Mouse (Mus musculus) retina, postnatal 7 days (tissue): ENCODE results near the gene Qsox2.

Experiments used
- DNase-seq: peaks from one replicate; pipeline ENCODE4 v3.0.0-alpha.2; 2012; ENCODE audit warnings: low read depth, low spot score

Qsox2 gene

DNA sequence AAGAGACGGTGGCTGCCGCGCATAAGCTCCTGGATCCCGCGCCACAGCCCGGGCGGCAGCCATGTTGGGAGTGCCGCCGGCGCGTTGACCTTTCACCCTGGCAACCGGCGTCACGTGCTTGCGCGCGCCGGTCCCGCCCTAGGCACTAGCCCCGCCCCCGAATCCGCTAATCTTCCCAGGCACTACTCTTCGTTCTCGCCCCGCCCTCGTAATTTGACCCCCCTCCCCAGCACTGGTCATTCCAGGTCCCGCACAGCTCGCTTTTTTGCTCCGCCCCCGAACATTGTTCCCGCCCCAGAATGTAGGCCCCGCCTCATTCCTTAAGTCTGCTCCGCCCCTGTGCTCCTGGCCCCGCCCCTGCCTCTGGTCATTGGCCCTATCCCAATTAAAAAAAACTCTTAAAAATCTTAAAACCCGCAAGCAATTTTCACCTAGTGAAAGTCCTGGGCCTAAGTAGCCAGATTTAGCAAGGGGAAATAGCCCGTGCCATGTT lies at the start of gene Qsox2:
Qsox2 (minus strand) TSS at position 236 of the 493 bp plus-strand sequence.
- peak; percentile 94 for DNase-seq

DNA sequence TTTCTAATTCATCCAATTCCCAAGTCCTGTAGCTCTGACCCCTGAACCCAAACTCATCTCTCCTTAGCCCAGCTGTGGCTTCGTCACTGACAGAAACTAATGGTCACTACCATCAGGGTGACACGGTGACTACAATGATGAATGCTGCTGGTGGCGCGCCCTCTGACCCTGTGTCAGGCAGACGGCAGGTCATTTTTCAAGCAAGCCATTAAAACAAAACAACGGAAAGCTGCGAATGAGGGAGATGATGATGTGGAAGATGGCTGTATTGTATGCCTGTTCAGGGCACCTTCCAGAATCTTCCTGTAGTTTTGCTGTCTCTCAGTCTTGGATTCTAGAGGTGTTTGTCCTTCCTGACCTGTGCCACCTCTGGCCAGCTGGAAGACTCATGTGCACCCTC lies 49.1 kb upstream of the Qsox2 start:
- no peak for DNase-seq

DNA sequence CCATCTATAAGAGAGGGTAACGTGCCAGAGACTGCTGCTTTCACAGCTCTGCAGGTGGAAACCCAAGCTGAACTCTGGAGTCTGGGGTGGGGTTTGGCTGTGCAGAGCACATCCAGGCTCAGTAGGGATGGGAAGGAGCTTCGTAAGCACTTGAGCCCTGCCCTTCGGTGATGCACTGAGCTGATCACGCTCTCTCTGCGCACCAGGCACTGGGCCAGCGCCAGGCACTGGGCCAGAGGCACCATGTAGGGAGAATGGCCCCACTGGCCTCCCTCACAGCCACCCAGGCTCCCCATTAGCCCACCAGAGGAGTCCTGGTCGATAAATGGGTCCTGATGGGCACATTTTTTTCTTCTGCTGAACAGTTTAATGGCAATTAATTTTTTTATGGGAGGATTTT lies 48.5 kb upstream of the Qsox2 start:
- DNase-seq = no peak

DNA sequence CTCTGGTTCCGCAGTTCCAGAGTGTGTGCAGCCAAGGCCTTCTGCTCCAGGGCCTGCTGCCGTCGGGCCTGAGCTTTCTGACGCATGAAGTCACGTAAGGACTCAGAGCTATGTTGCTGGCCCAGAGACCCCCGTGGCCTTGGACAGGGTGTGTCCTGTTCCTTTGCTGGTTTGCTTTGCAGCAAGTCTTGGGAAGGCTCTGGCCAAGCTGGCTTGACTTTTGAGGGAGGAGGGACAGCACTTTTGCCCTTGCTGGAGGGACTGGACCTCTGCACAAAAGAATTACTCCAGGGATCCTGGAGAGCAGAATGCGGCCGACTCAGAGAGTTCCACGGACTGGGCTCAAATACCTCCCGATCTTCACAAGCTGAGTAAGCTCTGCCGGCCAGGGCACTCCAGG lies 43.3 kb upstream of the Qsox2 start:
- DNase-seq = no peak

DNA sequence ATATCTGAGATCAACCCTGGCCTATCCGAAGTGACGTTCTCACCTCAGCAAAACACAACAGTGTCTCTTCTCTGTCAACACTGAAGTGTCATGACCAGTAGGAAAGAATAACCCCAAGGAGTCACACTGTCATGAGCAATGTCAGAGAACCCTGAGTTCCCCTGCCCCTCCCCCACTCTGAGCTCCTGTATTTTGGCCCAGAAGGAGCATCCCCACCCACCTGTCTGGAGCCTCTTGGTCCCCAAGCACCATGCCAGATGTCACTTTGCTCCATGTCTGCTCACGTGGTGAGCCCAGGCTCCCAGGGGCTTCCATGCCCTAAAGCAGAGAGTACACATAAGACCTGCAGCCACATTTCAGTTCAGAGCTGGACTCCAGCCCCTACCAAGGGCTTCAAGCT lies 42.4 kb upstream of the Qsox2 start:
- no peak for DNase-seq

DNA sequence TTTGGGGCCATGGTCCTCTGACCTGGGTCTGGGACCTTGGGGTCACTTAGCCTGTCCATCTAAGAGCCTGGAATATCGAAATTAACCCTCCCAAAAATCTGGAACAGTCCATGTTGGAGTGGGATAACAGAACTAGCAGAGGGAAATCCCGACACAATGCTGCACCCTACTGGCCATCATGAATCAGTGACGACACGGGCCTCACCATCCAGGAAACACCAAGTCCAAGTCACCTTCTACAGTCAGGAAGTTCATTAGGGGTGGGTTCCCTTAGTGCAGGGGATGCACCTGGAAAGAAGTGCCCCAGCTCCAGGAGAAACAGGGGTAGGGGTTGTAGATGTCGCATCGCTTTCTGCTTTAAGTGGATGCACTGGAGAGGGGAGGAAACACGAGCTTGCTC lies 36.3 kb upstream of the Qsox2 start:
- DNase-seq = peak; percentile 57

DNA sequence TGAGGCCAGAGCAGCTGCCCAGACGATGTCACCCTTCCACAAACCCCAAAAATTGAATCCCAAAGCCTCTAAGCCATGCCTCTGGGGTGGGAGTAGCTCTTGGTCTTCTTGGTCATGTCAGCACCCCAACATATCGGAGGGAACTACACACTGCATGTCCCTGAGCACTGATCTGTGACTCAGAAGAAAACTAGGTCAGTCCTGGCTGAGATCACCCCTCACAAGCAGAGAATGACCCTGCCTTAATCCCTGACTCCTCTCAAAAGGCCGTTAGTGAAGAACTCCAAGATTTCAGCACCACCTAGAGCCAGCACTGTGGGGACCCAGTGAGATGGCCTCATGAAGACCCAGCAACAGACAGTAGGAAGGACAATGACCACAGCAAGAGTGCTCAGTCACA lies 30.9 kb upstream of the Qsox2 start:
- no peak for DNase-seq

DNA sequence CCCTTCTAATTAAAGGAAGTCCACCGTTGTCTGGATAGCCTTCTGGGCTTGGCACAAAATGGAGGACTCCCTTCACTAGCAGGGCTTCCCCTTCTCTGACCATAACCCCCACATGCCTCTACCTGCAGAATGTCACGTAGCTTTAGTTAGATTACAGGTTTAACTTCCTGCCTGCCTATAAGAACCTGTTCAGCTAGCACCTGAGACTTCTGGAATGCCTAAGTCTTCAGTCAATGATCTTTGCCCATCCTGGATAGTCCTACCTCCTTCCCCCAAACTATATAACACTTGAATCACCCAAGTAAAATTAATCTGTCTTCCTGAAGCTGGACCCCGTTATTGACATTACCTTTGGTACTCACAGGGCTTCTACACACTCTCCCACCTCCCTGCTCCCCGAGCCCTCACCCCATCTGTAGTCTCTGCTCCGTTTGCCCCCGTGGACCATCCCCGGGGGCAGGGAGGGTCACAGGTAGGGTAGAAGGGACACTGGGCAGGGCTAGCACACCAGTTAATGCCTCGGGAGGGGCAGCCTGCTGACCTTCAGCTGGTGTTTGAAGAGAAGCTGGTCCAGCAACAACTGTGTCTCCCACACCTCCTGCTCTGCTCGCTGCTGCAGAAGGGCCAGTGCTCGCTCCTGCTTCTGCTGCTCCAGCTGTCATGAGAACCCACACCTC lies 28.9 kb upstream of the Qsox2 start:
- no peak for DNase-seq

DNA sequence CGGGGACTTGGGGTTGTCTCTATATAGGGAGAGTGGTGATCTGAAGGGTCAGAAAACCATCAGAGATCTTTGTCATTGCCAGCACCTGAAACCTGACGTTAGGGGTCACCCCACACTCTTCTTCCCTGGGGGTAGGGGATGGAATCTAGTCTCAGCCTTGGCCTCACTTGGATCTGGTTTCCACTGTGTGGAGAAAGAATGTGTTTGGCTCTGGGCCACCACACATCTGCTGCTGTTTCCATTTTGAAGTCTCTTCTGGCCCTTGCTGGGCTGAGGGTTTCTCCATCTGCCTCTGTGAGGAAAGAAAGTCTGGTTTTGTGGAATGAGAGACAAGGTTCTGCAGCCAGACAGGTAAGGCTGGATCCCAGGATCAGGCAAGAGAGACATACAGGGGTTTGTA lies 27.8 kb upstream of the Qsox2 start:
- no peak for DNase-seq

DNA sequence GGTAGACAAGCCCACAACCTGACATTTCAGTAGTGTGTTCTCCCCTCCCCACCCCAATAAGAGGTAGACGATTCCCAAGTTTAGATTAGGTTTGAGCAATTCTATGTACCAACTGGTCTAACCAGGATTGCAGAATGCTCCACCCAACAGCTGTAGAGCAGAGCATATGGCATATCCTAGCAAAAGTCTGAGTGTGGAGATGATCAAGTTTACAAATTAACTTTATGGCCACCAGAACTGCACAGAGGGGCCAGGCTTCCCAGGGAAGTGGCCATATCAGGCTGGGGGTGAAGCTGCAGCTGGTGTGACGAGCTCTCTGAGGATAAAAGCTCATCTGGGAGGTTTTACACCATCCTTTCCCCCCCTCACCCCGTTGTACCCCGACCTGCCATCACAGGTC lies 27.3 kb upstream of the Qsox2 start:
- DNase-seq = no peak

DNA sequence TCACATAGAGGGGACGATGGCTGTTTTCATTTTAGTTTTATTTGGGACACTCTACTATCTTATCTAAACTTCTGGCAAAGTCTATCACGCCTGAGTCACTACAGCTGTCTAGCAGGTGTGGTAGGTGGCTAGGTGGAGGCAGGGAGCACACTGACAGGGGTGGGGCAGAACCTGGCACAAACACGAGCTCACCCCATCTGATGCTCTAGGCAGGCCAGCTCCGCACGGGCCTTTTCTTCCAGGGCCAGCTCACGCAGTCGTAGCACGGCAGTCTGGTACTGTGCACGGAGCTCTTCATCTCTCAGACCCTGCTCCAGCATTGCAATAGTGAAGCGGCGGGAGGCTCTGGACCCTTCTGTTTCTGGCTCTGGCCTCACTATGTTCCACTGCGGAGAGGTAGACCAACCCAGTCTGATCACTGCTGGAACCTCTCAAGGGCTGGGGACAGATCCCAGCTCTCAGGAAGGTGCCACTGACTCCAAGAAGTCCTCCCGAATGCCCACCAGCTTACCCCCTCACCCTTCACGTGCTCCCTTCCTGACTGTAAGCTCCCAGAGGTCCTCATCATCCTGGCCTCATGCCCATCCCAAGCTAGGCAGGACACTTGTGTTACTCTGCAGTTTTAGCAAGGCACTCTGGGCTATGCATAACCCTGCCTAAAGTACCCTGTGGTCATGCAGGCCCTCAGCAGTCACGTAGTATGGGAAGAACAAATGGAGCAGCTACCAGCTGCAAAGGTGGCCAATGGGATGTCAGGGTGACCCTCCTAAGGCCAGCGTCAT lies 20.2 kb upstream of the Qsox2 start:
- DNase-seq = no peak

DNA sequence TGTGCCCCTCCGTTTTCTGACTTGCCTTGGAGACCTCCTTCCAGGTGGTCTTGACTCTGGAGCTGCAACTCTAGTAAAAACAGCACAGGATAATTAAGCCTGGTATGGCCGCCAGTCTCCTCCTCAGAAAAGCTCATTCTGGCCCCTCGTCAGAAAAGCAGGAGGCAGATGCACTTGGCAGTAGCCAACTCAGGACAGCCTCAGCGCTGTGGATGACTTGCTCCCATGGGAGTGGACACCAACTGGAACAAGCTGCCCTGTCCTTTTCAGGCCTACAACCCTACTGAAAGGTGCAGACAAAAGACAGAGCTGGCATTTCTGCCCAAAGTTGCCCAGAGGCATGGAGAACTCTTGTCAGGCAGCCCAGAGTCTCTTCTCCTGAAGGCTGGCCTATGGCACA lies 17.5 kb upstream of the Qsox2 start:
- DNase-seq = no peak

DNA sequence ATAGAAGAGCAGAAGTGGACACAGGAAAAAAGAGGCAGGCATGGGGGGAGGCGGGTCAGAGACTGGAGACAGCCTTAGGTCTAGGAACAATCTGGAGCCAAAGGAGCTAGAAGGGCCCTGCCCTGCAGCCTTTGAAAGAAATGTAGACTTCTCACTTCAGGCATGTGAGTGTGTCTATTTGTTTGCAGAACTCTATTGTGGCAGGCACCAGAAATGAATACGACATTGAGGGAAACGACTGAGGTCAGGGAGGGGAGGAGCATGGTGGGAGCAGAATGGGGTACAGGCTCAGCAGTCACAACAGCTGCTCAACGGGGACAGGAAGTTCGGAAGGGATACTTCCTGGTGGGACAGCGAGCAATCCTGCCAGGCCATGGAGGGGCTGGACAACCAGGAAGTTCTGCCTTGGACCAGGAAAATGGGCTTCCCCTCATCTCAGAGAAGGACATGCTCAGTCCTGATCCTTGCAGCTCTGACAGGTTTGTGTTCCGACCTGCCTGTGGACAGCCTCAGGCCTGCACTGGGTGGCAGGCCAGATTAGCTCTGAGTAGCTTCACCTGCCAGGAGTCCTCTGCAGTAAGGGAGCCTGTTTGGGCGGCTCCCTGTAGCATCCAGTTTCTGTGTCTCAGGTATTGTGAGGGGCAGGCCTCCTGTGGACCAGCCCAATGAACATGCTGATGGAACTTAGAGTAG lies 15.3 kb upstream of the Qsox2 start:
- DNase-seq = no peak

DNA sequence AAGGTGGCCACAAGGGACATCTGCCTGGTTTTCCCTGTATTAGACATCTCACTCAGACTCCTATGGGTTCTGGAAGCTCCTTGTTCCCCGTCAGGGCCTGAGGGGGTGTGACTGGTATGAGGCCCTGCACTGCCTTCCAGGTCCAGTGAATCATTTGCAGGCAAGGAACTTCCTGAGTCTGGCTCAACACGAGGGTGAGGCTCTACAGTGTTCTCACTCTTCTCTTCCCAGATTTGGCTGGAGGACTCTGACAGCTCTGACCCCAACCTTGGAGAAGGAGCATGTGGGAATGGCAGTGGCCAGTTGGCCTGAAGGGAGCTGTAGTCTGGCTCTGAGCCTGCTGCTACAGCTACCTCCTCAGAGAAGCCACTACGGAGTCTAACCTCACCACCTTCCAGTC lies 10.2 kb upstream of the Qsox2 start:
- DNase-seq = no peak

DNA sequence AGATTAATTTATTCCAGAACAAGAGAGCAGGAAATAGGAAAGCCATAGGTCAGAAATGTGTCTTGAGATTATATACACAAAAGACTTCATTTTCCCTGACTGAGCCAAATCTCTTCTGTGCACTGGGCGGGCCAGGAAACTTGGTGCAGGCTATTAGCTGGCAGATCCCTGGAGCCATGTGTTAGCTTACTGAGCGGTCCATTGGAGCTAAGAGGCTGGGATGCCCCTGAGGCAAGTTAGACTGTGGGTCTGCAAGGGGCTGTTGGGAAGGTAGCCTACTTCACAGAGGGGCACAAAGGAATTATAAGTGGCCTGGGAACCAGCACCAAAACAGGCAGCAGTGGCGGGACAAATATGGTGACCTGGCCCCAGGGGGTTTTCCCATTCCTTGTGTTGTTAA lies 3.5 kb upstream of the Qsox2 start:
- no peak for DNase-seq

DNA sequence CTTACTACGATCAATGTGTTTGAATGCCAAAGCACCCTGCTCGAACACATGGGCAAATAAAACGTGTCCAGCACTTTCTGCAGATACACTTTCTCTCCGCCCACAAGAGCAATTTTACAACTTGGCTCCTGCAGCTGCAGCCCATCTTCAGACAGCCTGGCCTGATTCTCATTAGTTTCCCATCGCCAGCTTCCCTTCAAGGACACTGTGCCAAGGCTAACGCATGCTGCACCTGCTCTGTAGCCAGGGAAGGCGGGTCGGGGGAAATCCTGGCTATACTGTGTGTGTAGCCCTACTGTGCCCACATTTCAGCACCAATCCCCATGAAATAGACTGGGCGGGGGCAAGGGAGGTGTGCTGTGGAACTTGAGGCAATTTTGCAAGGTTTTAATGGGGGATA lies 3.0 kb upstream of the Qsox2 start:
- no peak for DNase-seq

DNA sequence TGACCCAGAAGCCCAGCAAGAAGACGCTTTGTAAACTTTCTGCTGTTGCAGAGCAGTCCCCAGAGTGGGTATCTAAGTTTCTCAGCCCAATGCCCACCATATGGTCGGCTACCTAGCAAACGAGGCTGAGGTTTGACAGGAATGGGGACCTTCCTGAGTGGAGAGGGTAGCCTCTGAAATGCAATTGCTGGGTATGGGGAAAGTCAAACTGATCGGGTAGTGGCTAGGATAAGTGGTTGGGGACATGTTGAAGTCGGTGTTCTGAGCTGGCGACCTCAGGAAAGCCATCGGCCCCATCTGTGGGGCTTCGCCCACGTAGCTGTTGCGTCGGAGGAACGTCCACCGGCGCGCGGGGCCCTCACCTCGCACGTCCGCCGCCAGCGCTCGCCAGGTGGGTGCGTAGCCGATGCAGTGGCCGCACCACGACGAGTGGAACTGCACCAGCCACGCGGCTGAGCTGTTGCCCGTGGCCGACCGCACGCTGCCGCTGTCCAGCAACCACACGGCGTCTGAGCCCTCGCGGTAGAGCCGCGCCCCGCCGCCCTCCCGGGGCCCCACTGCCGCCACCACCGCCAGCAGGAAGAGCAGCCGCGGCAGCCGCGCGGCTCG lies 540 bp downstream of the Qsox2 start:
- DNase-seq = no peak

DNA sequence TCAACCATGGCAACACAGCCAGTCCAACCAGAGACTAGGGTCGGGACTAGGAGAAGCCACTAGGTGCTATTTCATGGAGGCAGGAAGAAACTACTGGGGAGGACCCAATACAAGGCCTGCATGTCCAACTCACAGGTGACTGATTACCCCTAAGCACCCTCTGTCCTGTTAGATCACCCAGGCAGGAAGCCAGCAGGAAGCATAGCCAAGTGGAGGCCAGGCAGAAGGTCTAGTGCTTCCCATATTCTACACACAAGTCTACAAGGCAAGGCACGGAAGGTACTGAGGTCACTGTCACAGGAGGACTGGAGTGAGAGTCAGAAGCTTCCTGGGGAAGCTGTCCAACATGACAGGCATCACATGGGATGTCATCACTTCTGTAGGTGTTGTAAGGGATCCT lies 2.6 kb downstream of the Qsox2 start:
- DNase-seq = no peak

DNA sequence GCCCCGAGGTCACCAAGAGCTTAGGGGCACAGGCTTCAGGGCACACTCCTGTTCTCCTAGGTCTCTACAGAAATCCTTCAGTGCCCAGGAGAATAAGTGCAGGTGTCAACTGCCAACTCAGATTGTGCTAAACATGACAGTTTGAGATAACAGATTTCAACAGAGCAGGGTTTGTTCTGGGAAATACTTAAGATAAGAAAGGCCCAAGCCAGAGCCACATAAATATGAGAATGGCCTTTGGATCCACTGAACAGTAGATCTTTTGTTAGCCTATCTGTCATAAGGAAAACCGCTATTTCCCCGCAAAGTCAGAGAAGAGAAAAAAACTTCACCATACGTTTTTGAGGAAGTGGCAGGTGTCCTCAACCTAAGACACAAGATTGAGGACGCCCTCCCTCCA lies 3.1 kb downstream of the Qsox2 start:
- DNase-seq = no peak

DNA sequence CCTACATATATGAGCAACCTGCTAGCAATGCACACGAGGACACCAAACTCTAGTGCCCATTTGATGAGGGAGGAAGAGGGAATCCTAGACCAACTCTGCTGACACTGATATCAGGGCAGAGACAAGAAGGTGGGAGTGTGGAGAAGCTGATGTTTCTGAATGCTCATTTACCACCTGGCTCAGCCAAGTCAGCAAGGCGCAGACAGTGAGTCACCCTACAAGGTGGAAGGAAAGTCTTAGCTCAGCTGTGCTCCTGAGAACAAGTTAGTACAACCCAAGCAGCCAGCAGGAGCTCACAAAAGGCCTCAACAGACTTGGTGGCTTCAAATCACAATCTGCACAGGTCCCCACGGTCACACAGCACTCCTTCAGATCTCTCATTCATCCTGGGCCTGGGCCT lies 6.0 kb downstream of the Qsox2 start:
- no peak for DNase-seq

DNA sequence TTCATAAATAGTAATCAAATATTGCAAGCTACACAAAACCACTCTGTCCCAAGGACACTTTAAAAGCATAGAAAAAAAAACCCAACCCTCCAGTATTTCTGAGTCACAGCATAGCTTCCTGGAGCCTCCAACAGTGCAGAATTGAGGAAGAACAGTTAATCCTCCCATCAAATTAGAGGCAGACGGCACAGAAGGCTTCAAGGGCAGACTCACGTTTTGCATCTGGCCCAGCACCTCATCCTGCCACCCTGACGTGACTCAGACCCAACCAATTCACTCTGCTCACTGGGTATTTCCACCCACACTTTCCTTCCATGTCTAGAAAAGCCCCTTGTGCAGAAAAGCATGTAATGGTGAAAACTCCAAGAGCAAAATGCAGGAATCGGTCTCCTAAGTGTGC lies 7.1 kb downstream of the Qsox2 start:
- DNase-seq = no peak

DNA sequence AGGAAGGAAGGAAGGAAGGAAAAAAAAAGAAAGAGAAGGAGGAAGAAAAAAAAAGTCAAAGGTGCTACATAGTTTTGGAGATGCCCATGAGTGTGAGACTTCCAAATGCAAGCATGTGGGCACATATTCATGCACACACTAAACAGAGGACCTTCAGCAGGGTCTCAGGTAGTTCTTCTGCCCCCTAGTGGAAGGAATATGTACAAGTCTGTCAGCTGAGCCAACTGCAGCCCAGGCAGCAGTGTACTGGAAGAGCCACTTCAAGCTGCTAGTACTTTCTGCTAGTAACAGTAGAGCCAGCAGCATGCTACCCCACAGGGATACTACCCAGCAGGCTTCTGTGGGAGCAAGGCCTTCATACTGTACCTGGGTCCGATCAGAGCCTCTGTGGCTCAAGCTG lies 9.5 kb downstream of the Qsox2 start:
- DNase-seq = peak; percentile 49
